Mouse (Mus musculus) hindbrain, embryonic 13.5 days (tissue): ENCODE measurements at regions not wholly inside any gene's neighbourhood (a gene's known extent, or its start where the extent isn't known, plus 50 kb on each side); places are given as distances from the start of the nearest gene placed in this dataset.

Source experiments
- ATAC-seq: fragments of 200-750 bp; cut with Nextera tagmentation; 2 replicates; pipeline ENCODE4 v1.8.0; 2017; ENCODE audit warnings: moderate TSS enrichment; ENCODE audit not compliant: low FRiP score
- H3K27ac ChIP-seq: fragments of 300-500 bp; sonication (generic); 2 replicates; pipeline ENCODE4 v1.5.1; 2015; ENCODE audit warnings: inconsistent platforms, mild to moderate bottlenecking, moderate library complexity
- H3K27me3 ChIP-seq: fragments of 300-500 bp; sonication (generic); 2 replicates; pipeline ENCODE4 v1.6.1; 2015; ENCODE audit warnings: mild to moderate bottlenecking, inconsistent platforms
- H3K36me3 ChIP-seq: fragments of 300-500 bp; sonication (generic); 2 replicates; pipeline ENCODE4 v1.6.1; 2015; ENCODE audit warnings: mild to moderate bottlenecking, inconsistent platforms
- H3K4me1 ChIP-seq: fragments of 300-500 bp; sonication (generic); replicated peaks from 2 replicates; pipeline ENCODE4 v1.6.1; 2015; ENCODE audit warnings: inconsistent platforms
- H3K4me2 ChIP-seq: fragments of 300-500 bp; sonication (generic); 2 replicates; pipeline ENCODE4 v1.6.1; 2015; ENCODE audit warnings: inconsistent platforms, mild to moderate bottlenecking, moderate library complexity
- H3K4me3 ChIP-seq: fragments of 300-500 bp; sonication (generic); 2 replicates; pipeline ENCODE4 v1.5.1; 2015; ENCODE audit warnings: mild to moderate bottlenecking, inconsistent platforms
- H3K9ac ChIP-seq: fragments of 300-500 bp; sonication (generic); 2 replicates; pipeline ENCODE4 v1.6.1; 2015; ENCODE audit warnings: mild to moderate bottlenecking, inconsistent platforms
- H3K9me3 ChIP-seq: fragments of 300-500 bp; sonication (generic); 2 replicates; pipeline ENCODE4 v1.6.1; 2016; ENCODE audit warnings: inconsistent platforms
- WGBS: fragments of 180-500 bp; shearing (Covaris S2); methylation state at CpG from one replicate; pipeline ENCODE4 v1.1.7; 2015; 5-methylcytosine and 5-hydroxymethylcytosine counted together

- ATAC-seq: no peak
- Histone ChIP-seq H3K4me3 (no peak overlapping the region), H3K9ac (no peak overlapping the region), H3K27me3 (no peaks in the 10 kb centered on the region), H3K4me1 (no peaks in the 10 kb centered on the region), H3K36me3 (no peaks in the 10 kb centered on the region), H3K27ac (no peak overlapping the region), H3K9me3 (no peaks in the 10 kb centered on the region), H3K4me2 (no peak overlapping the region)
- WGBS: 67% methylated on average over 1 of the region's 1 CpGs
Observed at GRCm38 (mm10) chr3:155373591-155373990, 280.4 kb downstream of the Lrriq3 start.

GRCm38 (mm10) chr3:155381910-155382309 is 288.7 kb downstream of the Lrriq3 start:
- 83% methylated on average over 4 of the region's 4 CpGs for WGBS
- no peaks in the 10 kb centered on the region for H3K4me1 ChIP-seq
- H3K9me3 ChIP-seq: no peaks in the 10 kb centered on the region
- no peaks in the 10 kb centered on the region for H3K36me3 ChIP-seq
- no peak overlapping the region for H3K4me2 ChIP-seq
- H3K4me3 ChIP-seq: no peak overlapping the region
- ATAC-seq: no peak
- no peak overlapping the region for H3K27ac ChIP-seq
- no peaks in the 10 kb centered on the region for H3K27me3 ChIP-seq
- no peak overlapping the region for H3K9ac ChIP-seq

GRCm38 (mm10) chr3:155382817-155383216 is 289.6 kb downstream of the Lrriq3 start:
- Histone ChIP-seq H3K9ac (no peak overlapping the region), H3K27me3 (no peaks in the 10 kb centered on the region), H3K4me3 (no peak overlapping the region), H3K4me2 (no peak overlapping the region), H3K36me3 (no peaks in the 10 kb centered on the region), H3K9me3 (no peaks in the 10 kb centered on the region), H3K4me1 (no peaks in the 10 kb centered on the region), H3K27ac (no peak overlapping the region)
- WGBS: 93% methylated on average over 2 of the region's 2 CpGs
- no peak for ATAC-seq

DNA sequence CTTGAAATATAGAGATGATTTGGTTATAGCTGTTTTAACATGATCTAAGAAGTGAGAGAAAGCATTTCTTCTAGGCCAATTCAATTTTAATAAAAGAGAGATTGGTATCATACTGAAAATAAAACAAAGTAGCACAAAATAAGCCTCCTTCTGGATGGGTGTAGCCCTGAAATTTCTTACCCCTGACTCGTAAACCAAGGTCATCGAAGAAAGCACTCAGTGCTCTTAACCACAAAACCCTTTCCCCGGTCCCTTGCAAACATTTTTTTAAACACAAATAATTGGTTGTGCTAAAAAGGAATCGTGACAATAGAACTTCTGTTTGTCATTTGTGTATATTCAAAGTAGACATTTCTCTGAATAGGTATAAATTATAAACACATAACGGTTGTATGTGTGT is 297.4 kb downstream of the Lrriq3 start:
- Histone ChIP-seq H3K27me3 (no peaks in the 10 kb centered on the region), H3K9me3 (no peaks in the 10 kb centered on the region), H3K4me1 (no peaks in the 10 kb centered on the region), H3K9ac (no peak overlapping the region), H3K4me2 (no peak overlapping the region), H3K27ac (no peak overlapping the region), H3K36me3 (no peaks in the 10 kb centered on the region), H3K4me3 (no peak overlapping the region)
- no peak for ATAC-seq
- 88% methylated on average over 5 of the region's 5 CpGs for WGBS

GRCm38 (mm10) chr3:155396134-155396533 is 302.9 kb downstream of the Lrriq3 start:
- WGBS: 87% methylated on average over 2 of the region's 2 CpGs
- H3K4me2 ChIP-seq: no peak overlapping the region
- H3K27me3 ChIP-seq: no peaks in the 10 kb centered on the region
- no peaks in the 10 kb centered on the region for H3K36me3 ChIP-seq
- no peaks in the 10 kb centered on the region for H3K4me1 ChIP-seq
- no peaks in the 10 kb centered on the region for H3K9me3 ChIP-seq
- no peak overlapping the region for H3K4me3 ChIP-seq
- H3K27ac ChIP-seq: no peak overlapping the region
- no peak for ATAC-seq
- no peak overlapping the region for H3K9ac ChIP-seq

DNA sequence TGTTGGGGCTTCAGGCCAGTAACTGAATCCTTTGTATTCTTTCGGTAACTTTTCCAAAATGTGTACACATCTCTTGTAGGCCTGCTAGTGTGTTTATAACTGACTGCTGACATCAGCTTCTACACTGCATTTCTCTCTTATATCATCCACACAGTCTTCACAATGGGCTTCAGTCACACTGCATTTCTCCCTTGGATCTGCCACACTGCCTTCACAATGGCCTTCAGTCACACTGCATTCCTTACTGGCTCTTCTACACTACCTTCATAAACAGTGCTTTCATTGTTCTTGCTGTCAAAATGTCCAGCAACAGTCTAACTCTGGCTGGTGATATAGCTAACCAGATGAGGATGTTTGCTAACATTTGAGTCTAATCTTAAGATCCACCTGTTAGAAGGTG is 308.5 kb downstream of the Lrriq3 start:
- 56% methylated on average over 1 of the region's 1 CpGs for WGBS
- no peak overlapping the region for H3K4me2 ChIP-seq
- no peaks in the 10 kb centered on the region for H3K36me3 ChIP-seq
- no peaks in the 10 kb centered on the region for H3K4me1 ChIP-seq
- no peaks in the 10 kb centered on the region for H3K9me3 ChIP-seq
- H3K27ac ChIP-seq: no peak overlapping the region
- no peak overlapping the region for H3K9ac ChIP-seq
- no peak for ATAC-seq
- no peaks in the 10 kb centered on the region for H3K27me3 ChIP-seq
- H3K4me3 ChIP-seq: no peak overlapping the region

- H3K36me3 ChIP-seq: no peaks in the 10 kb centered on the region
- no peak overlapping the region for H3K9ac ChIP-seq
- H3K27me3 ChIP-seq: no peaks in the 10 kb centered on the region
- no peak overlapping the region for H3K4me3 ChIP-seq
- peaks cover 12% of the 10 kb centered on the region; the same call in 1 of the 2 replicates for H3K4me1 ChIP-seq
- 37% methylated on average over 2 of the region's 2 CpGs for WGBS
- no peaks in the 10 kb centered on the region for H3K9me3 ChIP-seq
- ATAC-seq: no peak; the same call in 1 of the 2 replicates
- H3K4me2 ChIP-seq: no peak overlapping the region
- no peak overlapping the region for H3K27ac ChIP-seq
Observed at GRCm38 (mm10) chr3:155408907-155409306, 315.7 kb downstream of the Lrriq3 start.

- ATAC-seq: peak; percentile 28; the same call in 1 of the 2 replicates
- WGBS: 58% methylated on average over 2 of the region's 2 CpGs
- Histone ChIP-seq H3K4me2 (no peak overlapping the region), H3K27me3 (no peaks in the 10 kb centered on the region), H3K4me3 (no peak overlapping the region), H3K27ac (no peak overlapping the region), H3K9me3 (no peaks in the 10 kb centered on the region), H3K4me1 (peaks cover 12% of the 10 kb centered on the region; the same call in 1 of the 2 replicates), H3K36me3 (no peaks in the 10 kb centered on the region), H3K9ac (no peak overlapping the region)
Observed at GRCm38 (mm10) chr3:155409371-155409770, 316.1 kb downstream of the Lrriq3 start.

GRCm38 (mm10) chr3:155409867-155410266 is 316.6 kb downstream of the Lrriq3 start:
- ATAC-seq: 0 out of 2 replicates have a peak, but pooled peaks have one; percentile 32

DNA sequence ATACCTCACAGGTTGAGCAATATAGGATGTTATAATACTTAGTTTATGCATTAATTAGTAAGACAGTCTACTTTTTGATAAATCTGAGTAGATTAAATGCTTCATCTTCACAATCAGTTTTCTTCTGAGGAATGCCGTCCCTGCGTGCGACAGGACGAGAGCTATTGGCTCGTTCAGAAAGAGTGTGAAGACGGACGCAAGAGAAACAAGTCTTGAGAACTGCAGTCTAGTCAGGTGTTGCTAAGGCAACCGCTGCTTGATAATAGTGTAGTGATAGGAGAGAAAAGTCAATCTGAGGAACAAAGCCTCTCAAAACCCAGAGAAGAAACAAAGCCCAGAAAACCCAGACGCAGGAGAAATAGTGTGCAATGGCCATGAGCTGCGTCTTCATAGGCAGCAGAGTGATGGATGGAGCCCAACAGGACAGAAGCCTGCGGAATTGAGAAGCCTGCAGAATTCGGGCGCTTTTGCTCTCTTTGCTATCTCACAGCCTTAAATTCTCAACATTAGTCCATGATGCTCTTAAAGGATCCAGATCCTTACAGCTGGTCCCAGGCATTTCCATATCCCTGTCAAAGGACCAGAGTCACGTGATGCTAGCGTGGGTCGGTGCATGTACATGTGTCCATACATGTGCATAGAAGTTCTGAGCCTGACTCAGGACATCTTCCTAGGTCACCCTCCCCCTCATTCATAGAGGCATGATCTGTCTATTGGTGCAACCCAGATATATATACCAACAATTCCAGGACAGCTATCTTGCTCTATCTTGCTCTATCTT is 366.7 kb downstream of the Lrriq3 start:
- 55% methylated on average over 16 of the region's 16 CpGs for WGBS

More at GRCm38 (mm10) chr3:155409867-155410266, 316.6 kb downstream of the Lrriq3 start:
- Histone ChIP-seq H3K9me3 (no peaks in the 10 kb centered on the region), H3K27me3 (no peaks in the 10 kb centered on the region), H3K27ac (no peak overlapping the region), H3K4me1 (peaks cover 12% of the 10 kb centered on the region; the same call in 1 of the 2 replicates), H3K4me3 (no peak overlapping the region), H3K9ac (no peak overlapping the region), H3K4me2 (no peak overlapping the region), H3K36me3 (no peaks in the 10 kb centered on the region)
- 68% methylated on average over 2 of the region's 2 CpGs for WGBS

DNA sequence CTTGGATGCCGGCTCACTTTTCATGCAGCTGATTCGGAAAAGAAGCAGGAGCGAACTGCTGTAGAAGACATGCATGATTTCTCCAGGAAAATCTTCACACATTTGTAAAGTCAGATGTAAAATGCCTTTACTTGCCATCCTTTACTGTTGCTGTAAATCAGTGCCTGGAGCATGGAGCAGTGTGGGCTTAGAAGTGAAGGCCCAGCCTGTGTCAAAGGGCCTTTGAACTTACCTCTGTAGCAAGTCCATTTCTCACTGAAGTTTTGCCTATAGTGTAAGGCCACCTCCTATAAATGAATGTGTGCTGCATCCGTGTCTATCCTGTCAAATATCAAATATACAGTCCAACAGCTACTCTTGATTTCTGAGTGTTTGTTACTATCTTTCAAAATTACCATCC is 368.9 kb downstream of the Lrriq3 start:
- no peak overlapping the region for H3K9ac ChIP-seq
- no peak overlapping the region for H3K4me3 ChIP-seq
- ATAC-seq: no peak
- H3K27ac ChIP-seq: no peak overlapping the region
- H3K9me3 ChIP-seq: no peaks in the 10 kb centered on the region
- no peaks in the 10 kb centered on the region for H3K27me3 ChIP-seq
- 87% methylated on average over 4 of the region's 4 CpGs for WGBS
- H3K4me1 ChIP-seq: peaks cover 6% of the 10 kb centered on the region
- H3K4me2 ChIP-seq: no peak overlapping the region
- no peaks in the 10 kb centered on the region for H3K36me3 ChIP-seq

More for the DNA sequence above, 366.7 kb downstream of the Lrriq3 start:
- Histone ChIP-seq H3K36me3 (no peaks in the 10 kb centered on the region), H3K9me3 (no peaks in the 10 kb centered on the region), H3K27me3 (no peaks in the 10 kb centered on the region), H3K4me1 (peaks cover 6% of the 10 kb centered on the region), H3K4me2 (0 out of 2 replicates have a peak overlapping the region, but pooled peaks have one; percentile 13), H3K4me3 (no peak overlapping the region), H3K27ac (peak overlapping the region; percentile 64), H3K9ac (no peak overlapping the region)
- peak; percentile 78 for ATAC-seq

DNA sequence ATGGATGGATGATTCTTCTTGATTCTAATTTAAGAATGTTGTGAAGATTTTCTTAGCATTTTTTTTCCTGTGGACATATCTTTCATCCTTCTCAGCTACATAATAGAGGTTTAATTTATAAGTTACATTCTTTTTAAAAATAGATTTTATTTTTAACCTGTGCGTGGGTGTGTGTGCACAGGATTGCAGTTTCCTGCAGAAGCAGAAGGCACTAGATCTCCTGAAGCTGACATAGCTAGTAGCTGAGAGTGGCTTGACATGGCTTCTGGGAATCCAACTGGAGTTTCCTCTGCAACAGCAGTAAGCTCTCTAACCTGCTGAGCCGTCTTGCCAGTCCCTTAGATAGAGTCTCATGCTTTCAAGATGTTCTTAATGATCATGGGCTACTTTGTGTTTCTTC is 377.5 kb downstream of the Lrriq3 start:
- ATAC-seq: no peak
- no peak overlapping the region for H3K4me2 ChIP-seq
- H3K4me3 ChIP-seq: no peak overlapping the region
- no peaks in the 10 kb centered on the region for H3K36me3 ChIP-seq
- H3K4me1 ChIP-seq: no peaks in the 10 kb centered on the region
- 86% methylated on average over 2 of the region's 2 CpGs for WGBS
- no peaks in the 10 kb centered on the region for H3K27me3 ChIP-seq
- H3K27ac ChIP-seq: no peak overlapping the region
- H3K9ac ChIP-seq: no peak overlapping the region
- no peaks in the 10 kb centered on the region for H3K9me3 ChIP-seq

GRCm38 (mm10) chr3:155485487-155485886 is 392.3 kb downstream of the Lrriq3 start:
- Histone ChIP-seq H3K27ac (no peak overlapping the region), H3K4me1 (peaks cover 5% of the 10 kb centered on the region), H3K4me3 (no peak overlapping the region), H3K9me3 (no peaks in the 10 kb centered on the region), H3K4me2 (no peak overlapping the region), H3K27me3 (no peaks in the 10 kb centered on the region), H3K9ac (no peak overlapping the region), H3K36me3 (no peaks in the 10 kb centered on the region)
- WGBS: 50% methylated on average over 2 of the region's 2 CpGs
- peak; percentile 72; the same call in 1 of the 2 replicates for ATAC-seq
